Mouse (Mus musculus): ENCODE results near the gene Mageb18. TPM values are rescaled to one million over a fixed set of nuclear protein-coding genes. Genes with fewer than 3 reads are reported as not detected.

Gene Mageb18
- total and polyA plus RNA-seq, 2 experiments from 2014 or later, result not detected

DNA sequence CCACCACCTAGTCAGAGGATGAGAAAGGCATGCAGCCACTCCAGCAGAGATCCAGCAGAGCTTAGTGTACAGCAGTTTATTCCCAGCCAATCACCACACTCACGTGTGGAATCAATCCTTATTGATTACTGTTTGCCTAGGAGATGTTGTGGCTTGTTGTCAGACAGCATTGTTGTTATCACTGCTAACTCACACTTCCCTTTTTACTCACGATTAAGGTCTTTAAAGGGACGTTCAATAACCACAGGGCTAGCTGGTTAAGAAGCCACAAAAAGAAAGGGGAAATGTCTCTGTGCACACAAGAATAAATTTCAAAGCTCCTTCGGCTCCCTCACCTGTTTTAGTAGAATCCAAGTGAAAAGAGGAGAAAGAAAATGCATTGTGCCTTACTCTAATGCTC, 134.6 kb downstream of the Mageb18 start:
- 62% methylated on average over 4 of the region's 4 CpGs for WGBS
- ATAC-seq (ENCODE audit: low FRiP score) (no peak), DNase-seq (ENCODE audit: low spot score) (no peak)
- Histone ChIP-seq H3K4me1 (ENCODE audit: insufficient read depth, low read length) (no peaks in the 10 kb centered on the region), H3K27ac (ENCODE audit: low read depth, low read length) (no peak overlapping the region), H3K4me3 (ENCODE audit: low read depth, low read length) (no peak overlapping the region), H3K9me3 (ENCODE audit: low read length) (no peaks in the 10 kb centered on the region), H3K4me2 (ENCODE audit: low read depth, low read length, poor library complexity, severe bottlenecking) (no peak overlapping the region), H3K27me3 (ENCODE audit: insufficient read depth, low read length) (no peaks in the 10 kb centered on the region), H3K9ac (replicated peaks; ENCODE audit: low read length, poor library complexity, severe bottlenecking) (no peak overlapping the region), H3K36me3 (ENCODE audit: insufficient read depth, low read length) (no peaks in the 10 kb centered on the region)
- TF ChIP-seq CTCF (IDR thresholded peaks at IDR 0.05), result no peak

GRCm38 (mm10) chrX:92460496-92460895, 138.9 kb downstream of the Mageb18 start:
- peak; percentile 68 for TF ChIP-seq CTCF (IDR thresholded peaks at IDR 0.05)
- WGBS, result 35% methylated on average over 3 of the region's 3 CpGs
- no peaks in the 10 kb centered on the region for H3K36me3 ChIP-seq (ENCODE audit: insufficient read depth, low read length)
- DNase-seq (ENCODE audit: low spot score) (peak; percentile 45), ATAC-seq (ENCODE audit: low FRiP score) (no peak)
- H3K27ac ChIP-seq (ENCODE audit: low read depth, low read length), result no peak overlapping the region
- no peaks in the 10 kb centered on the region for H3K9me3 ChIP-seq (ENCODE audit: low read length)
- H3K4me2 ChIP-seq (ENCODE audit: low read depth, low read length, poor library complexity, severe bottlenecking), result no peak overlapping the region
- H3K4me1 ChIP-seq (ENCODE audit: insufficient read depth, low read length), result no peaks in the 10 kb centered on the region
- no peaks in the 10 kb centered on the region for H3K27me3 ChIP-seq (ENCODE audit: insufficient read depth, low read length)
- H3K9ac ChIP-seq (replicated peaks; ENCODE audit: low read length, poor library complexity, severe bottlenecking), result no peak overlapping the region
- H3K4me3 ChIP-seq (ENCODE audit: low read depth, low read length), result no peak overlapping the region

DNA sequence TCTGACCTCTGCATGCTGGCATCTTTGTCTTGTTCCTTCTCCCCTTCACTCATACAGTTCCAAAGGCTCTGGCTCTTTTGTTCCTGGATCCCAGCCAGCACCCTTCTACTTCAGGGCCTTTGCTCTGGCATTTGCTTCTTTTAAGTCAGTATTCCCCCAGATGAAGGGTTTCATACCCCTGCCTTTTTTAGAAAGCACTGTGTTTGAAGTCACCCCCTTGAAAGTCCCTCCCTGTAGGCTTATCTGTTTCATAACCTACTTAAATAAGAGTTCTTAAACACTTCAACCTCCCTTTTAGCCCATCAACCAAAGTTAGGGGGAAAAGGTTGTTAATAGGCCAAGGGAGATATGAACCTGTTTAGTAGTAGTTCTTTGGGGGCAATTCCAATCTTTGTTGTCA, 212.0 kb downstream of the Mageb18 start:
- no peaks in the 10 kb centered on the region for H3K4me1 ChIP-seq (ENCODE audit: insufficient read depth, low read length)
- no peaks in the 10 kb centered on the region for H3K9me3 ChIP-seq (ENCODE audit: low read length)
- H3K4me2 ChIP-seq (ENCODE audit: low read depth, low read length, poor library complexity, severe bottlenecking), result no peak overlapping the region
- TF ChIP-seq CTCF (IDR thresholded peaks at IDR 0.05), result no peak
- no peak overlapping the region for H3K9ac ChIP-seq (replicated peaks; ENCODE audit: low read length, poor library complexity, severe bottlenecking)
- no peaks in the 10 kb centered on the region for H3K36me3 ChIP-seq (ENCODE audit: insufficient read depth, low read length)
- ATAC-seq (ENCODE audit: low FRiP score), result no peak
- H3K4me3 ChIP-seq (ENCODE audit: low read depth, low read length), result no peak overlapping the region
- no peak for DNase-seq (ENCODE audit: low spot score)
- no peak overlapping the region for H3K27ac ChIP-seq (ENCODE audit: low read depth, low read length)
- H3K27me3 ChIP-seq (ENCODE audit: insufficient read depth, low read length), result no peaks in the 10 kb centered on the region

GRCm38 (mm10) chrX:92342924-92343323, 256.4 kb downstream of the Mageb18 start:
- ATAC-seq (ENCODE audit: low FRiP score) (no peak), DNase-seq (ENCODE audit: low spot score) (peak; percentile 5)
- Histone ChIP-seq H3K4me1 (ENCODE audit: insufficient read depth, low read length) (no peaks in the 10 kb centered on the region), H3K4me2 (ENCODE audit: low read depth, low read length, poor library complexity, severe bottlenecking) (no peak overlapping the region), H3K36me3 (ENCODE audit: insufficient read depth, low read length) (no peaks in the 10 kb centered on the region), H3K27ac (ENCODE audit: low read depth, low read length) (no peak overlapping the region), H3K9ac (replicated peaks; ENCODE audit: low read length, poor library complexity, severe bottlenecking) (no peak overlapping the region), H3K4me3 (ENCODE audit: low read depth, low read length) (no peak overlapping the region), H3K27me3 (ENCODE audit: insufficient read depth, low read length) (no peaks in the 10 kb centered on the region), H3K9me3 (ENCODE audit: low read length) (no peaks in the 10 kb centered on the region)
- WGBS, result 17% methylated on average over 5 of the region's 5 CpGs
- peak; percentile 57 for TF ChIP-seq CTCF (IDR thresholded peaks at IDR 0.05)

DNA sequence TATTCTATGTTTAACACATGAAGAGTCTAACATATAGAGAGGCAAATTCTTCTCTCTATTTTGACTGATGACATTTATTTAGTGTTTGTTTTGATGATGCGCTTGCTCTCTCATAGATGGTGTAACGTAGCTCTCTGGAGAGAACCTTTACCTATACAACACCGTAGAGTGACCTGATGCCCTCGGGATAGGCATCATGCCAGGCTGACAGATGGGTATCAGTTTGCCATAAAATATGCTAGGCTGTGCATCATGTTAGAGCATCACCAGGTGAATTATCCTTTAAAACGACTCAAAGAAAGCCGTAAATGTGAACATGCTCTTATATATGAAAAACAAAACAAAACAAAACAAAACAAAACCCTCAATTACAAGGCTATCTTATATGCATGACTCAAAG, 258.5 kb downstream of the Mageb18 start:
- no peak for TF ChIP-seq CTCF (IDR thresholded peaks at IDR 0.05)

GRCm38 (mm10) chrX:92339551-92339950, 259.8 kb downstream of the Mageb18 start:
- Histone ChIP-seq H3K4me2 (ENCODE audit: low read depth, low read length, poor library complexity, severe bottlenecking) (no peak overlapping the region), H3K9ac (replicated peaks; ENCODE audit: low read length, poor library complexity, severe bottlenecking) (no peak overlapping the region), H3K4me1 (ENCODE audit: insufficient read depth, low read length) (no peaks in the 10 kb centered on the region), H3K36me3 (ENCODE audit: insufficient read depth, low read length) (no peaks in the 10 kb centered on the region), H3K27me3 (ENCODE audit: insufficient read depth, low read length) (no peaks in the 10 kb centered on the region), H3K27ac (ENCODE audit: low read depth, low read length) (no peak overlapping the region), H3K9me3 (ENCODE audit: low read length) (no peaks in the 10 kb centered on the region), H3K4me3 (ENCODE audit: low read depth, low read length) (no peak overlapping the region)
- WGBS, result 82% methylated on average over 2 of the region's 2 CpGs
- no peak for ATAC-seq (ENCODE audit: low FRiP score)
- TF ChIP-seq CTCF (IDR thresholded peaks at IDR 0.05), result no peak
- DNase-seq (ENCODE audit: low spot score), result peak; percentile 8

More for the DNA sequence above, 258.5 kb downstream of the Mageb18 start:
- Histone ChIP-seq H3K27me3 (ENCODE audit: insufficient read depth, low read length) (no peaks in the 10 kb centered on the region), H3K4me2 (ENCODE audit: low read depth, low read length, poor library complexity, severe bottlenecking) (no peak overlapping the region), H3K4me1 (ENCODE audit: insufficient read depth, low read length) (no peaks in the 10 kb centered on the region), H3K4me3 (ENCODE audit: low read depth, low read length) (no peak overlapping the region), H3K9me3 (ENCODE audit: low read length) (no peaks in the 10 kb centered on the region), H3K9ac (replicated peaks; ENCODE audit: low read length, poor library complexity, severe bottlenecking) (no peak overlapping the region), H3K27ac (ENCODE audit: low read depth, low read length) (no peak overlapping the region), H3K36me3 (ENCODE audit: insufficient read depth, low read length) (no peaks in the 10 kb centered on the region)
- 89% methylated on average over 6 of the region's 6 CpGs for WGBS
- DNase-seq (ENCODE audit: low spot score) (no peak), ATAC-seq (ENCODE audit: low FRiP score) (no peak)
